Mouse (Mus musculus) E14TG2a.4 (cell line): ENCODE measurements at regions not wholly inside any gene's neighbourhood (a gene's known extent, or its start where the extent isn't known, plus 50 kb on each side); places are given as distances from the start of the nearest gene placed in this dataset.
"Not testable (repeated sequence)": the region's sequence is repeated elsewhere in the genome, so short reads cannot be mapped to it uniquely, and the experiment has no call there.

Source experiments
- H3K27me3 ChIP-seq: 2 replicates; pipeline ENCODE4 v1.6.1; 2014; ENCODE audit warnings: low read length, control low read depth; ENCODE audit not compliant: insufficient read depth
- H3K36me3 ChIP-seq: 2 replicates; pipeline ENCODE4 v1.6.1; 2014; ENCODE audit warnings: low read length, control low read depth; ENCODE audit not compliant: insufficient read depth
- H3K4me1 ChIP-seq: replicated peaks from 2 replicates; pipeline ENCODE4 v1.6.1; 2014; ENCODE audit warnings: low read depth, low read length, control low read depth
- H3K4me3 ChIP-seq: replicated peaks from 2 replicates; pipeline ENCODE4 v1.5.1; 2014; ENCODE audit warnings: mild to moderate bottlenecking, low read length
- H3K9me3 ChIP-seq: 2 replicates; pipeline ENCODE4 v1.6.1; 2014; ENCODE audit warnings: low read length, control low read depth
- CTCF ChIP-seq: conservative IDR thresholded peaks from 2 replicates; pipeline ENCODE4 v1.5.1; 2014; ENCODE audit warnings: low read length
- NANOG ChIP-seq: IDR thresholded peaks from 2 replicates; pipeline ENCODE4 v1.6.1; 2014; ENCODE audit warnings: borderline replicate concordance, low read length, mixed read lengths
- POU5F1 ChIP-seq: IDR thresholded peaks from 2 replicates; pipeline ENCODE4 v1.6.1; 2014; ENCODE audit warnings: low read length, borderline replicate concordance

DNA sequence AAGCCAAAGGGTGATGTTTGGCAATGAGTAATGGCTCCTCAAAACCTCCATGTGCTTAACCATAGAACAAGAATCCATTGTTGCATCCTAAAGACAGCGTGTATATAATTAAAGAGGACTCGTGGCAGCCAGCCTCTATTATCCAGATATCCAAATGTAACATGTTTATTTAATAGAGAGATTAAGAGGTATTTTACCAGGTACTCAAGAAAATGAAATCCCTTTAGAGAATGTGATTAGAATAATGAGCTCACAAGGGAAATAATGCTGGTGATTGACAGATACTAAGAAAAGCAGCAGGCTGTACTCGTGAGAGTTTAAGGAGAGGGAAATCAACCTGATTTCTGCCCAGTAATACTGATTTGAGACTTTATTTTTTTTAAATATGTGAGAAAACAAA, 295.5 kb upstream of the Tmprss15 start:
- Histone ChIP-seq H3K27me3 (no peaks in the 10 kb centered on the region), H3K36me3 (no peaks in the 10 kb centered on the region), H3K9me3 (no peaks in the 10 kb centered on the region), H3K4me3 (no peak overlapping the region), H3K4me1 (no peaks in the 10 kb centered on the region)
- TF ChIP-seq CTCF (no peak), NANOG (no peak), POU5F1 (no peak)

DNA sequence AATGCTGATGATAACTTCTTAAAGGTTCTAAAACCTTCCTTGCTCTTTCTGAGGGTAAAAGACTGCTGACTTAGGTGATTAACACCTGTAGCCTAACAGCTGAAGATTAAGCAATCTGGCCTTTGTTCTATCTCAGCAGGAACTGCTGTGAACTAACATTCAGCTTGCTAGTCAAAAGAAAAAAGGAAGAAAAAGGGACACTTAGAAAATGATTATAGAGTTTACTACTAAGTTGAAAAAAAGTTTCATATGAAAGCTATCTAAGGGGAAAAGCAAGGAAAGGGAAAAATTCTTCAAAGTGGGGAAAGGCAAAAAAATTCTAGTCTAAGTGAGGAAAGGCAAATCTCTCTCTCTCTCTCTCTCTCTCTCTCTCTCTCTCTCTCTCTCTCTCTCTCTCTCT, 259.2 kb upstream of the Tmprss15 start:
- TF ChIP-seq NANOG = no peak
- no peak for TF ChIP-seq POU5F1
- TF ChIP-seq CTCF = no peak
- no peaks in the 10 kb centered on the region for H3K9me3 ChIP-seq
- no peaks in the 10 kb centered on the region for H3K4me1 ChIP-seq
- no peaks in the 10 kb centered on the region for H3K36me3 ChIP-seq
- H3K4me3 ChIP-seq = no peak overlapping the region
- H3K27me3 ChIP-seq = no peaks in the 10 kb centered on the region

- no peaks in the 10 kb centered on the region for H3K4me1 ChIP-seq
- no peaks in the 10 kb centered on the region for H3K36me3 ChIP-seq
- TF ChIP-seq POU5F1 = no peak
- TF ChIP-seq NANOG = no peak
- no peak for TF ChIP-seq CTCF
- H3K4me3 ChIP-seq = no peak overlapping the region
- no peaks in the 10 kb centered on the region for H3K9me3 ChIP-seq
- no peaks in the 10 kb centered on the region for H3K27me3 ChIP-seq
Observed at GRCm38 (mm10) chr16:79342453-79342852, 251.6 kb upstream of the Tmprss15 start.

GRCm38 (mm10) chr16:79336416-79336815, 245.5 kb upstream of the Tmprss15 start:
- H3K27me3 ChIP-seq = no peaks in the 10 kb centered on the region
- no peaks in the 10 kb centered on the region for H3K9me3 ChIP-seq
- no peaks in the 10 kb centered on the region for H3K4me1 ChIP-seq
- H3K36me3 ChIP-seq = no peaks in the 10 kb centered on the region
- TF ChIP-seq POU5F1 (no peak), CTCF (no peak), NANOG (no peak)
- no peak overlapping the region for H3K4me3 ChIP-seq

DNA sequence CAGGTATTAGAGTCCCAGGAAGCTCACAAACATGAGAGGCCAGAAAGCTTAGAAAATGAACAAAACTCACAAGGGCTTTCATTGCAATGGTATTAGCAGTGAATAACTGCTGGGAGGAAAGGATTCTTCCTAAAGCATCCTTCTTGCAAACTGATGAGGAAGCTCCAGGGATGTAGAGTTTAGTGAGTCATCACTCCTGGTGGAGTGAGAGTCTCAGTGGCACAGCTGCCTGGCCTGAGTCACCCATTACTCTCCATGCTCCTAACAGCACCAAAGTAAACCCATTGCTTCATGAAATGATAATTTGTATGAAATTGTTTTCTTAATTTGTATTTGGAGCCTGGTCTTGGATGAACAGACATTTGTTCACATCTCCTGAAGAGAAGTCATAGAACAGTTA, 245.1 kb upstream of the Tmprss15 start:
- H3K4me3 ChIP-seq = no peak overlapping the region
- no peaks in the 10 kb centered on the region for H3K4me1 ChIP-seq
- no peaks in the 10 kb centered on the region for H3K9me3 ChIP-seq
- no peaks in the 10 kb centered on the region for H3K27me3 ChIP-seq
- no peaks in the 10 kb centered on the region for H3K36me3 ChIP-seq
- TF ChIP-seq NANOG = no peak
- TF ChIP-seq CTCF = no peak
- no peak for TF ChIP-seq POU5F1

GRCm38 (mm10) chr16:79313301-79313700, 222.4 kb upstream of the Tmprss15 start:
- Histone ChIP-seq H3K9me3 (no peaks in the 10 kb centered on the region), H3K4me3 (no peak overlapping the region), H3K27me3 (no peaks in the 10 kb centered on the region), H3K36me3 (no peaks in the 10 kb centered on the region), H3K4me1 (no peaks in the 10 kb centered on the region)
- no peak for TF ChIP-seq CTCF
- TF ChIP-seq NANOG = no peak
- TF ChIP-seq POU5F1 = no peak

- TF ChIP-seq CTCF (no peak), NANOG (no peak), POU5F1 (no peak)
Observed at GRCm38 (mm10) chr16:79312702-79313101, 221.8 kb upstream of the Tmprss15 start.

GRCm38 (mm10) chr16:79308541-79308940, 217.6 kb upstream of the Tmprss15 start:
- no peaks in the 10 kb centered on the region for H3K36me3 ChIP-seq
- no peak for TF ChIP-seq CTCF
- TF ChIP-seq POU5F1 = no peak
- TF ChIP-seq NANOG = no peak
- H3K4me3 ChIP-seq = no peak overlapping the region
- H3K4me1 ChIP-seq = no peaks in the 10 kb centered on the region
- H3K9me3 ChIP-seq = no peaks in the 10 kb centered on the region
- no peaks in the 10 kb centered on the region for H3K27me3 ChIP-seq

More at GRCm38 (mm10) chr16:79312702-79313101, 221.8 kb upstream of the Tmprss15 start:
- H3K36me3 ChIP-seq = no peaks in the 10 kb centered on the region
- no peaks in the 10 kb centered on the region for H3K27me3 ChIP-seq
- H3K4me1 ChIP-seq = no peaks in the 10 kb centered on the region
- no peak overlapping the region for H3K4me3 ChIP-seq
- no peaks in the 10 kb centered on the region for H3K9me3 ChIP-seq

DNA sequence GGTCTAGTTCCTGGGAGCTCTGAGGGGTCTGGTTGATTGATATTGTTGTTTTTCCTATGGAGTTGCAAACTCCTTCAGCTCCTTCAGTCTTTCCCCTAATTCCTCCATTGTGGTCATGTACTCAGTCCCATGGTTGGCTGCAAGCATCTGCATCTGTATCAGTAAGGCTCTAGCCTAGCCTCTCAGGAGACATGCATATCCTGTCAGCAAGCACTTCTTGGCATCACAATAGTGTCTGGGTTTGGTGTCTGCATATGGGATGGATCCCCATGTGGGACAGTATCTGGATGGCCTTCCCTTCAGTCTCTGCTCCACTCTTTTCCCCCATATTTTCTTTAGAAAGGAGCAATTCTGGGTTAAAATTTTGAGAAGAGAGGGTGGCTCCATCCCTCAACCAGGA, 205.7 kb upstream of the Tmprss15 start:
- not testable (repeated sequence) for H3K27me3 ChIP-seq, H3K4me3 ChIP-seq, H3K36me3 ChIP-seq, H3K9me3 ChIP-seq, H3K4me1 ChIP-seq

DNA sequence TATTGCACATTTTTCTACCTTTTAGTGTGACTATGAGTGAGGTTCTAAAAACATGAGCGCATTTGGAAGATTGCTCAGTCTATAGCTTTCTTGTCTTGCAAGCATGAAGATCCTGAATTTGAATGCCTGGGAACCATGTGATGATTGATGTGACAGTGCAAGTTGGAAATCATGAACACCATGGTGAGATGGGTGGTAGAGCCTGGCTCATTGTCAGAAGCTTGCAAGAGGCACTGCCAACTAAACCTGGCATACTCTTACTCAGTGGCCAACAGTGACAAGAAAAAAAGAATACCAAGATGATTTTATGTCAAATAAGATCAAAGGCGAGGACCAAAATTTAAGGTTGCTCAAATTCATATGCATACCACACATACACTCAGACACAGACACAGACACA, 188.1 kb upstream of the Tmprss15 start:
- H3K9me3 ChIP-seq = peaks cover 7% of the 10 kb centered on the region; the same call in 1 of the 2 replicates
- no peak overlapping the region for H3K4me3 ChIP-seq
- no peaks in the 10 kb centered on the region for H3K4me1 ChIP-seq
- no peaks in the 10 kb centered on the region for H3K27me3 ChIP-seq
- H3K36me3 ChIP-seq = no peaks in the 10 kb centered on the region
- no peak for TF ChIP-seq CTCF
- TF ChIP-seq POU5F1 = no peak
- no peak for TF ChIP-seq NANOG
